In the genomic region with DNA sequence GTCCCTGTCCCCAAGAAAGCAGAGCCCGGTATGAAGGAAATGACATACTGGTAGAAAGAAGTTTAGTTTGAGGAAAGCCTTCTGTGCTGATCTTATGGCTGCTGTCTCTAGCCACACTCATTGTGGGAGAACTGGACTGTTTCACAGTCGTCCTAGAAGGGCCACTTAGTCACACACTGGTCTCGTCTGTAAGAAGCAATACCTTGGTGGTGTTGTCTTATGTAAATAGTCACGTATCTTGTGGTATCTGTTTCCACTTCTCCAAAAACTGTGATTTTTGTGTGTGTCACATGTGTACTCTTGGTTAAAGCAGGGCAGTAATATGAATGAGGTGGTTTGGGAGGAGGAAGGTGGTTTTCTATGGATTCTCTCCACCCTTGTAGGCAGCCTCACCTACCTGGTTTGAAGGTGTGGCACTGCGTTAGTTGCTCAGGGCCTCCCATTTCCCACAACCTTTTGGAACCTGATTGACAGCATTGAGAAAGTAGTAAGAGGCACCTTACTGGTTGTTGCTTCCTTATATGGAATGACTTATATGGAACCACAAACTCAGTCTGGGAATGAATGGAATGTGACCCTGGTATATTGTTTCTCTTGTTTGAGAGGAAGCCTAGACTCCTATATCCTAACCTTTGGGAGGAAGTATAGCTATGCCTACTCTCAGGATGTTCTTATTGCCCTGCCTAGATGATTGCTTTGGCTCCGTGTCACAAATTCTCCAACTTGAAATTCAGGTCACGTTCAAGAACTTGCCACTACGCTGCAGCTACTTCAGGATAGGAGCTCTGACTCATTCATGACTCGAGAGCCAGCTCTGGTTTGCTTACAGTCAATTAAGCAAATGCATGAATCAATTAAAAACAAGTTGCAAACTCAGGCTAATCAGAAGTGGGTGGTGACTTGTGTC, we compare ENCODE assay signal across 10 mouse cellular contexts. TPM values are rescaled to one million over a fixed set of nuclear protein-coding genes. Genes with fewer than 3 reads are reported as not detected.
DNase-seq lines count a peak whose midpoint lies in the region; ATAC-seq and TF ChIP-seq lines count a peak whose summit lies in the region.
"Had no signal": no experiment of that assay in that cellular context is flagged by ENCODE, and none has a peak within 500 bp of the region (broad histone marks: within the 10 kb centered on the region; RNA-seq: fewer than 3 reads in every experiment).

No protein-coding gene starts in this region.

- no peak overlapping the region for H3K4me2 ChIP-seq in forebrain, embryonic 14.5 days (ENCODE audit: low read length)
- no peak overlapping the region for H3K4me2 ChIP-seq in forebrain, embryonic 12.5 days
- H3K4me2 ChIP-seq in midbrain, postnatal 0 days (ENCODE audit: low read depth, low read length, poor library complexity, severe bottlenecking), result no peak overlapping the region
- H3K4me2 ChIP-seq: liver, embryonic 13.5 days had no signal

- H3K27me3 ChIP-seq in forebrain, embryonic 14.5 days (replicated peaks; ENCODE audit: control insufficient read depth, insufficient read depth, low read length), result no peaks in the 10 kb centered on the region
- no peaks in the 10 kb centered on the region for H3K27me3 ChIP-seq in forebrain, embryonic 12.5 days
- no peaks in the 10 kb centered on the region for H3K27me3 ChIP-seq in midbrain, postnatal 0 days (ENCODE audit: insufficient read depth, low read length)
- no peaks in the 10 kb centered on the region for H3K27me3 ChIP-seq in midbrain, embryonic 10.5 days (ENCODE audit: low read depth, poor library complexity, severe bottlenecking)
- H3K27me3 ChIP-seq: liver, embryonic 13.5 days had no signal

- no peak overlapping the region for H3K9ac ChIP-seq in forebrain, embryonic 14.5 days (ENCODE audit: low read length)
- H3K9ac ChIP-seq in forebrain, embryonic 12.5 days, result no peak overlapping the region
- no peak overlapping the region for H3K9ac ChIP-seq in midbrain, postnatal 0 days (replicated peaks; ENCODE audit: low read length, poor library complexity, severe bottlenecking)
- H3K9ac ChIP-seq: liver, embryonic 13.5 days had no signal

- H3K27ac ChIP-seq in forebrain, embryonic 14.5 days (ENCODE audit: low read depth, low read length), result no peak overlapping the region
- H3K27ac ChIP-seq in forebrain, embryonic 12.5 days, result no peak overlapping the region
- no peak overlapping the region for H3K27ac ChIP-seq in midbrain, postnatal 0 days (ENCODE audit: low read depth, low read length)
- H3K27ac ChIP-seq in midbrain, embryonic 10.5 days (replicated peaks), result no peak overlapping the region
- H3K27ac ChIP-seq: liver, embryonic 13.5 days had no signal

- TF ChIP-seq CTCF in midbrain, postnatal 0 days (IDR thresholded peaks at IDR 0.05), result no peak

- no peak; the same call in 1 of the 2 replicates for ATAC-seq in forebrain, embryonic 14.5 days
- ATAC-seq in forebrain, embryonic 12.5 days (ENCODE audit: low FRiP score), result no peak
- ATAC-seq in midbrain, postnatal 0 days (ENCODE audit: low FRiP score), result no peak

- H3K4me1 ChIP-seq in forebrain, embryonic 14.5 days (ENCODE audit: control insufficient read depth, insufficient read depth, low read length), result no peaks in the 10 kb centered on the region
- peaks cover 14% of the 10 kb centered on the region; the same call in 1 of the 2 replicates for H3K4me1 ChIP-seq in forebrain, embryonic 12.5 days
- H3K4me1 ChIP-seq in midbrain, postnatal 0 days (ENCODE audit: insufficient read depth, low read length), result no peaks in the 10 kb centered on the region
- peaks cover 5% of the 10 kb centered on the region; the same call in 1 of the 2 replicates for H3K4me1 ChIP-seq in midbrain, embryonic 10.5 days

- H3K9me3 ChIP-seq in forebrain, embryonic 14.5 days (replicated peaks; ENCODE audit: control insufficient read depth, low read length), result no peaks in the 10 kb centered on the region
- H3K9me3 ChIP-seq in forebrain, embryonic 12.5 days, result no peaks in the 10 kb centered on the region
- no peaks in the 10 kb centered on the region for H3K9me3 ChIP-seq in midbrain, postnatal 0 days (ENCODE audit: low read length)
- no peaks in the 10 kb centered on the region for H3K9me3 ChIP-seq in midbrain, embryonic 10.5 days (replicated peaks)
- H3K9me3 ChIP-seq: liver, embryonic 13.5 days had no signal

- DNase-seq in forebrain, embryonic 14.5 days (ENCODE audit: low spot score), result peak; percentile 37
- peak; percentile 43 for DNase-seq in midbrain, postnatal 0 days (ENCODE audit: low spot score)
- DNase-seq in midbrain, embryonic 10.5 days (ENCODE audit: low spot score), result no peak
- DNase-seq in kidney, postnatal 36 days, result peak; percentile 17 to 20
- peak; percentile 31 to 33 for DNase-seq in right cerebral cortex, postnatal 10 days (ENCODE audit: low spot score in 2 of 2)
- no peak for DNase-seq in adrenal gland, adult 2 months
- DNase-seq in cerebellum, postnatal 4 days (ENCODE audit: low spot score in 2 of 2), result no peak
- DNase-seq: cerebellum, adult 9-10 months; liver, embryonic 13.5 days had no signal

- no peak overlapping the region for H3K4me3 ChIP-seq in forebrain, embryonic 14.5 days (ENCODE audit: low read depth, low read length)
- no peak overlapping the region for H3K4me3 ChIP-seq in forebrain, embryonic 12.5 days (replicated peaks)
- H3K4me3 ChIP-seq in midbrain, postnatal 0 days (ENCODE audit: low read depth, low read length), result no peak overlapping the region
- H3K4me3 ChIP-seq in midbrain, embryonic 10.5 days, result no peak overlapping the region
- H3K4me3 ChIP-seq: liver, embryonic 13.5 days had no signal

- WGBS in forebrain, embryonic 14.5 days, result 73% methylated on average over 9 of the region's 9 CpGs
- 77% methylated on average over 9 of the region's 9 CpGs for WGBS in forebrain, embryonic 12.5 days
- WGBS in midbrain, postnatal 0 days, result 77% methylated on average over 9 of the region's 9 CpGs
- WGBS in midbrain, embryonic 10.5 days, result 88% methylated on average over 9 of the region's 9 CpGs

- H3K36me3 ChIP-seq in forebrain, embryonic 14.5 days (ENCODE audit: control insufficient read depth, insufficient read depth, low read length), result no peaks in the 10 kb centered on the region
- H3K36me3 ChIP-seq in forebrain, embryonic 12.5 days (replicated peaks), result no peaks in the 10 kb centered on the region
- H3K36me3 ChIP-seq in midbrain, postnatal 0 days (ENCODE audit: insufficient read depth, low read length), result no peaks in the 10 kb centered on the region
- no peaks in the 10 kb centered on the region for H3K36me3 ChIP-seq in midbrain, embryonic 10.5 days
- H3K36me3 ChIP-seq: liver, embryonic 13.5 days had no signal

RNA-seq across cellular contexts. Expression of gene Vav3, which starts 28.2 kb away (rescaled TPM):
- 7.4 and 7.5 TPM in 2 replicates for polyA plus RNA-seq in forebrain, embryonic 14.5 days (2014; fragmentation: Nextera tagmentation; extraction: Ambion mirVana)
- polyA plus RNA-seq in forebrain, embryonic 12.5 days (2016; fragmentation: Nextera tagmentation; extraction: Ambion mirVana), result 10.9 and 11.1 TPM in 2 replicates
- 9.2 and 13.6 TPM in 2 replicates for total RNA-seq in midbrain, postnatal 0 days (2014; rRNA removed)
- 8.3 and 11.6 TPM in 2 replicates for polyA plus RNA-seq in midbrain, postnatal 0 days (2015; fragmentation: Nextera tagmentation; extraction: Ambion mirVana)
- polyA plus RNA-seq in midbrain, embryonic 10.5 days (2016; fragmentation: Nextera tagmentation; extraction: Ambion mirVana), result 7.6 and 8.4 TPM in 2 replicates
- 1 to 10 TPM; 3.6 to 4.9 TPM for total RNA-seq in adrenal gland, adult 2 months (2021)
- 0.54 and 1.1 TPM in 2 replicates for polyA plus RNA-seq in adrenal gland, adult 2 months (2012; rRNA removed)

Comparison
In these comparisons a context has a peak if more than half of its experiments do, and no peak if none do; other contexts are left out.
1. DNase-seq: peak in forebrain, embryonic 14.5 days (single experiment), midbrain, postnatal 0 days (single experiment), kidney, postnatal 36 days (2 of 2) and right cerebral cortex, postnatal 10 days (2 of 2); none in midbrain, embryonic 10.5 days (single experiment), adrenal gland, adult 2 months (single experiment) and cerebellum, postnatal 4 days (0 of 2).